Mouse (Mus musculus) stomach, postnatal 0 days (tissue): Measurements from ENCODE around the gene Stxbp4. TPM values are rescaled to one million over a fixed set of nuclear protein-coding genes. Genes with fewer than 3 reads are reported as not detected.
A peak's percentile ranks its signal among the peaks of the same experiment; 100 is the strongest.

ENCODE experiments used
- ATAC-seq: fragments of 200-750 bp; cut with Nextera tagmentation; 2 replicates; pipeline ENCODE4 v1.8.0; 2017; ENCODE audit not compliant: low FRiP score, low TSS enrichment
- DNase-seq: peaks from one replicate; pipeline ENCODE4 v3.0.0-alpha.2; 2016; ENCODE audit warnings: low spot score
- H3K27ac ChIP-seq: fragments of 300-500 bp; sonication (generic); replicated peaks from 2 replicates; pipeline ENCODE4 v1.5.1; 2014; ENCODE audit warnings: mild to moderate bottlenecking, control low read depth
- H3K27me3 ChIP-seq: fragments of 300-500 bp; sonication (generic); 2 replicates; pipeline ENCODE4 v1.6.1; 2014; ENCODE audit warnings: low read length; ENCODE audit not compliant: control insufficient read depth, insufficient read depth
- H3K36me3 ChIP-seq: fragments of 300-500 bp; sonication (generic); 2 replicates; pipeline ENCODE4 v1.6.1; 2014; ENCODE audit warnings: low read length, mixed read lengths; ENCODE audit not compliant: control insufficient read depth, insufficient read depth
- H3K4me1 ChIP-seq: fragments of 300-500 bp; sonication (generic); replicated peaks from 2 replicates; pipeline ENCODE4 v1.6.1; 2014; ENCODE audit warnings: antibody characterized with exemption; ENCODE audit not compliant: control insufficient read depth, insufficient read depth
- H3K4me2 ChIP-seq: fragments of 300-500 bp; sonication (generic); replicated peaks from 2 replicates; pipeline ENCODE4 v1.6.1; 2014; ENCODE audit warnings: low read depth, mild to moderate bottlenecking, control low read depth, moderate library complexity
- H3K4me3 ChIP-seq: fragments of 300-500 bp; sonication (generic); 2 replicates; pipeline ENCODE4 v1.5.1; 2014; ENCODE audit warnings: low read depth, low read length, control low read depth
- H3K9ac ChIP-seq: fragments of 300-500 bp; sonication (generic); 2 replicates; pipeline ENCODE4 v1.6.1; 2014; ENCODE audit warnings: mild to moderate bottlenecking, low read length, control low read depth, mixed read lengths
- H3K9me3 ChIP-seq: fragments of 300-500 bp; sonication (generic); 2 replicates; pipeline ENCODE4 v1.6.1; 2016; ENCODE audit warnings: low read length; ENCODE audit not compliant: control insufficient read depth
- CTCF ChIP-seq: IDR thresholded peaks from 2 replicates; pipeline ENCODE4 v1.5.1; 2016; ENCODE audit warnings: antibody characterized with exemption, low read depth, mild to moderate bottlenecking, moderate library complexity
- EP300 ChIP-seq: optimal IDR thresholded peaks from 2 replicates; pipeline ENCODE3; 2016; ENCODE audit warnings: antibody characterized with exemption
- WGBS: fragments of 180-500 bp; shearing (Covaris S2); extraction: QIAGEN DNeasy Blood & Tissue Kit; methylation state at CpG from one replicate; pipeline ENCODE4 v1.1.7; 2014; 5-methylcytosine and 5-hydroxymethylcytosine counted together
- polyA plus RNA-seq: library from polyadenylated mRNA; unstranded; fragments of >200 nt; fragmentation: Nextera tagmentation; extraction: Ambion mirVana; gene quantifications from 2 replicates; pipeline ENCODE4 v1.2.1, GENCODE M21; 2015

The Stxbp4 gene
- polyA plus RNA-seq, 1 experiment from 2014 or later: 2.7 TPM

- no peak overlapping the region for H3K4me3 ChIP-seq
- H3K27ac ChIP-seq: no peak overlapping the region
- H3K9me3 ChIP-seq: no peaks in the 10 kb centered on the region
- no peak overlapping the region for H3K4me2 ChIP-seq
- no peak overlapping the region for H3K9ac ChIP-seq
- no peaks in the 10 kb centered on the region for H3K36me3 ChIP-seq
- WGBS: 87% methylated on average over 7 of the region's 7 CpGs
- H3K4me1 ChIP-seq: no peaks in the 10 kb centered on the region
- H3K27me3 ChIP-seq: no peaks in the 10 kb centered on the region
- TF ChIP-seq CTCF: no peak
- TF ChIP-seq EP300: no peak
- DNase-seq: no peak
- ATAC-seq: no peak
Observed at GRCm38 (mm10) chr11:90622500-90622899, 15.4 kb downstream of the Stxbp4 start.

DNA sequence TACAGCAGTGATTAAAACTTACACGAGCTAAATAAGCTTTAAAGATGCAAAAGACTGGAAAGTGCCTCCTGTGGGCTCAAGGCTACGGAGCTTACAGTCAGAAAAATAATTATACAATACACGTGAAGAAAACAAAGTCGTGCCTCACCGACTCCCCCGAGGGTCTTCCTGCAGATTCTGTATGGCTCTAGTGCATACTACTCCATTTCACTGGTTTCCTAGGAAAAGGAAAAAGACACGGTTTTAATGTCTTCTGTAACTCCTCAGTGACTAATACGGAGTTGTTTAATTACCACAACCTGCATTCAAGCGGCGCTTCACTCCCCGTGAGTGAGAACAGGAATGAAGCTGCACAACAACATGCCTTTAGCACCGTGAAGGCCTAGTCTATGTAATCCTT, 15.8 kb downstream of the Stxbp4 start:
- Histone ChIP-seq H3K9ac (no peak overlapping the region), H3K4me2 (no peak overlapping the region), H3K36me3 (no peaks in the 10 kb centered on the region), H3K4me1 (no peaks in the 10 kb centered on the region), H3K9me3 (no peaks in the 10 kb centered on the region), H3K4me3 (no peak overlapping the region), H3K27me3 (no peaks in the 10 kb centered on the region), H3K27ac (no peak overlapping the region)
- no peak for TF ChIP-seq CTCF
- no peak for TF ChIP-seq EP300
- ATAC-seq (no peak), DNase-seq (no peak)
- 88% methylated on average over 12 of the region's 12 CpGs for WGBS

GRCm38 (mm10) chr11:90616431-90616830, 21.5 kb downstream of the Stxbp4 start:
- H3K27ac ChIP-seq: no peak overlapping the region
- ATAC-seq: no peak
- no peak overlapping the region for H3K4me3 ChIP-seq
- H3K9me3 ChIP-seq: no peaks in the 10 kb centered on the region
- no peaks in the 10 kb centered on the region for H3K36me3 ChIP-seq
- no peaks in the 10 kb centered on the region for H3K4me1 ChIP-seq
- H3K4me2 ChIP-seq: no peak overlapping the region
- no peaks in the 10 kb centered on the region for H3K27me3 ChIP-seq
- no peak overlapping the region for H3K9ac ChIP-seq
- TF ChIP-seq EP300 (no peak), CTCF (peak; percentile 80)
- DNase-seq: no peak

DNA sequence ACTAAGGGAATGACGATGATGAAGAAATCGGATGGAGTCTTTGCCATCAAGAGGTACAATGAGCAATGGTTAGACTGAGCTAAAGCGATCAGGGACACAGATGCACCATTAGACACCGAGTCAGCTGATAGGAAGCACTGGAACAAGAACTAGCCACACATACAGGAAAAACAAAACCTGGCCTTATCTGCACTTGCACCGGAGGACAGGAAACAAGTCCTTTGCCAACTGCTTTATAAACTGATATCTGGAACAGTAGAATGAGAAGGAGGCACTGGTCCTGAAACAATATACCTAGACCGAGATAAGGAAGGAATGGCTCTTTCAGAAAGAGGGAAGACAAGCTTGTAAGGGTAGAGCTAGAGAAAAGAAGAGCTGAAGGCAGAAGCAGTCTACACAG, 23.1 kb downstream of the Stxbp4 start:
- H3K4me1 ChIP-seq: no peaks in the 10 kb centered on the region
- H3K9me3 ChIP-seq: no peaks in the 10 kb centered on the region
- WGBS: 77% methylated on average over 6 of the region's 6 CpGs
- H3K9ac ChIP-seq: no peak overlapping the region
- H3K4me2 ChIP-seq: no peak overlapping the region
- no peak for ATAC-seq
- no peaks in the 10 kb centered on the region for H3K36me3 ChIP-seq
- no peaks in the 10 kb centered on the region for H3K27me3 ChIP-seq
- DNase-seq: no peak
- TF ChIP-seq EP300: no peak
- TF ChIP-seq CTCF: no peak
- H3K27ac ChIP-seq: no peak overlapping the region
- no peak overlapping the region for H3K4me3 ChIP-seq

- ATAC-seq (no peak), DNase-seq (no peak)
- no peak overlapping the region for H3K4me3 ChIP-seq
- H3K9ac ChIP-seq: no peak overlapping the region
- no peaks in the 10 kb centered on the region for H3K27me3 ChIP-seq
- no peak overlapping the region for H3K4me2 ChIP-seq
- H3K36me3 ChIP-seq: no peaks in the 10 kb centered on the region; the same call in 1 of the 2 replicates
- H3K9me3 ChIP-seq: no peaks in the 10 kb centered on the region
- TF ChIP-seq EP300 (no peak), CTCF (no peak)
- H3K27ac ChIP-seq: no peak overlapping the region
- no peaks in the 10 kb centered on the region for H3K4me1 ChIP-seq
Observed at GRCm38 (mm10) chr11:90612118-90612517, 25.8 kb downstream of the Stxbp4 start.

DNA sequence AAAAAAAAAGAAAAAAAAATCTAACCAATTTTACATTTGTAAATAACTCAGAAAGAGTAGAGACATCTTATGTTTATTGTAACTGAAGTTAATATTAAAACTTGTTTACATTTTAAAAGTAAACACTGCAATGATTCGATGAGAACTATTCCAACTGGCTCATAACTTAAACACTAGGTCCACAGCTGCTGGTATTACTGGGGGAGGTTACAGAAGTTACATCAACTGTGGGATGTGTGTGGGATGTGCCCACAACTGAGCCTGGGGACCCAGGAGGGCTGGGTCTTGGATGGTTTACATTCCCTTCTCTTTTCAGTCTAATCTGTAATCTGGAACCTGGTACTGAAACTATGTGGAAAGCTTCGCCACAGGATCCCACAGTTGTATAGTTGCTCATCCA, 34.8 kb downstream of the Stxbp4 start:
- WGBS: 46% methylated on average over 2 of the region's 2 CpGs
- Histone ChIP-seq H3K9ac (no peak overlapping the region), H3K4me3 (no peak overlapping the region), H3K36me3 (no peaks in the 10 kb centered on the region), H3K9me3 (no peaks in the 10 kb centered on the region), H3K4me2 (no peak overlapping the region), H3K4me1 (no peaks in the 10 kb centered on the region), H3K27me3 (no peaks in the 10 kb centered on the region), H3K27ac (no peak overlapping the region)
- TF ChIP-seq EP300 (no peak), CTCF (no peak)
- ATAC-seq (no peak), DNase-seq (no peak)
